Mouse (Mus musculus): ENCODE data around the gene Atp2b2. TPM values are rescaled to one million over a fixed set of nuclear protein-coding genes. Genes with fewer than 3 reads are reported as not detected.
A peak's percentile ranks its signal among the peaks of the same experiment; 100 is the strongest.

Atp2b2 gene
- polyA plus RNA-seq, 1 experiment: 0.20 TPM

DNA sequence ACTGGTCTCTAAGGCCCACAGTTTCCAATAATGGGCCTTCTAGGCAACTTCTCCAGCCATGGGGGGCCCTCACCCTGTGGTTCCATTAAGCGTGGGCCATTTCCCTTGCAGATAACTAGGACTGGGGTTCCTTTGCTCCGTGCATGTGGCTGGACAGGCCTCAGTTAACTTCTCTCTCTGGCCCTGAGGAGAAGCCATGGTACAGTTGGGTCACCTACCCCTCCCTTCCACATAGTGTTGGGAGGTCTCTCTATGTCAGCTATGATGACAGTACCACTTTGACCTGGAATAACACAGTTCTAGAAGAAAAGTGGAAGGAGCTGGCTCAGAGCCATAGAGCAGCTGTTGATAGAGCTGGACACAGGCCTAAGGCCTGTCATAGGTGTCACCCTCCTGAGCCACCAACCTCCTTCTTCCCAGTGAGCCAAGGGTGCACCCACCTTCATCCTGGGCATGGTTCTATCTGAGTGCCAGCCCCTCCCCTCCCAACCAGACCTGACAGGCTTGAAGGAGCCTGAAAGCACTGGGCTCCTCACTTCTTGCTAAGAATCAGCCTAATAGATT, 185.0 kb downstream of the Atp2b2 start:
- DNase-seq (ENCODE audit: low read depth): no peak

DNA sequence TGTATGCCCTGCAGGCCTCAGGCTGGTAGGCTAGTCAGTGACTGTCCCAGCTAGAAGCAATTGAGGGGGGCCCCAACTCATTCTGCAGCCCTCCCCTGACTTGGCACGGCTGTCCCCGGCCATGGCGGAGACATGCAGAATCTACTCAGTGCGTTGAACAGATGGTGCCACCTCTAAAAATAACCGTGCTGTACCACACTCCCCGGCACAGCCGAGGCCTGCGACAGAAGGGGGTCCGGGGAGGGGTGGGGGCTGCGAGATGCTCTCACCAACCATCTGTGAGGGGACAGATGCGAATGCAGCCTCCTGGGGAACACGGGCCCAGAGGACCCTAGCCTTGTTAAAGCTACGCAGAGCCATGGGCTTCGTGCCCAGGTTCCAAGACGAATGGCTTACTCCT, 185.6 kb downstream of the Atp2b2 start:
- no peak for DNase-seq (ENCODE audit: low read depth)

DNA sequence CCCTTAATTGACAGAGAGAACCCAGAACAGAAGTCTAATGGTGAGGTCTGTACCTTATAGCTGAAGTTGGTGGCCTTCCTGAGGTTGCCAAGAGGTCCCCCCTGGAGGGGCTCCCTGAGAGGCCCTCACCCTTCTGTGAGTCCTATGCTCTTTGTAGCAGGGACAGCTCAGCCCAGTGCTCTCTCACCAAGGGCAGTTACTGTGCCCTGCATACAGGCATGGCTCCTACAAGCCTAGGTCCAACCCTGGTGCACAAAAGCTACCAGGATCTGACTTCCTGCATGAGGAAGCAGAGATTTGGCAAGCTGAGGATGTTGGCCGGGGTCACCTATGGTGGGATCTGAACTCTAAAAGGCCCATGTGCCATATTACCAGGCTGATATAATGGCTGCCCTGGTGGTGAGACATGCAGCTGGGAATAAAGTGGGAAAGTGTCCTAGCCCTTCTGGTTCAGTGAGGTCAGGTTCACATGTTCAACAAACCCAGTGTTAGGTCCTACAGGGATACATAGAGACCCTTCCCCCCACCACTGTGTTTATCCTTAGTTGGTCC, 186.2 kb downstream of the Atp2b2 start:
- no peak for DNase-seq (ENCODE audit: low read depth)

DNA sequence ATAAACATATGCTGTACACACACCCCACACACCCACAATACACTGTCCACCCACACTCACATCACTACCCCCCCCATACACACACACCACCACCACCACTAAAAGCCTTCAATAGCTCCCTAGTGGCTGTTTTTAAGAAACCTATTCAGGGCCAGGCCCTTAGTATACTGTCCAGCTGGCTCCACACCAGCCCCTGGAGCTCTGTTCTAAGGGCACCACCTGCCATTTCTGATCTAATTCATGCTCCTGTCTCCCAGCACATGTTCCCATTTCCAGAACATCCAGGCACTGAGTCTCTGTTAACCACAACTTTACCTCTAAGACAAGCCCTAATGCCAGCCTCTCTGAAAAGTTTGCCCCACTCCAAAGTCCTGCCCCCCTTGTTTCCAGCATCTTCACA, 186.8 kb downstream of the Atp2b2 start:
- DNase-seq (ENCODE audit: low read depth): no peak

DNA sequence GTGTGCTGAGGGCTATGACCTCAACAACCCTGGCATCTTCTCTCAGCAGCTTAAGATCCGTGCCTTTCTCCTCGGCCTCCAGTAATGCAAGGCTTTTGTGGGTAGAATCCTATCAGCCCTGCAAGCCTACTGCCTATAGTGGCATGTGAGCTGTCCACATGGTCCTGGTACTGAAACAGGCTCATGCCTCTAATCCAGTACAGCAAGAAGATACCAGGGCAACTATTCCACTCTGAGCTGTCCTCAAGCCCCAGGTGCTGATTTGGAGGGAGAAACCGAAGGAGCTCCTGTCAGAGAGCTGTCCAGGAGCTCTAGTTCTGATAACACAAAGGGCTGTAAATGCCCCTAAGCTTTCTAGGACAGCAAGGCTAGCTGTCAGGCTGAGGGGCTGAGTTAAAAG, 190.1 kb downstream of the Atp2b2 start:
- DNase-seq (ENCODE audit: low read depth): peak; percentile 2

DNA sequence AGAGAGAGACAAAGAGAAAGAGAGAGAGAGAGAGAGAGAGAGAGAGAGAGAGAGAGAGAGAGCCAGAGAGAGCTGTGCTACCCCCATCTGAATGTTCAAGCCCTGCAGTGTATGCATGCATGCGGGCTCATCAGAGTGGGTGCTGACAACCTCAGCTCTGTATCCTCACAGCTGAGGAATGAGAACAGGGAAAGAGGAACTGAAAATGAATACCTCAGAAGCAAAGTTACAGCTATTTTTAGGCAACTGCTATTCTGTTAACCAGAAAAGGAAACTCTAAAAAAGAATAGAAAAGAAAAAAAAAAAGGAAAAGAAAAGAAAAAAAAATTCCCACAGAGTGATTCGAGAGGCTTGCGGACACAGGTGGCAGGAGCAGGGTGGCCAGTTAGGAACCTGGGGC, 192.6 kb downstream of the Atp2b2 start:
- DNase-seq (ENCODE audit: low read depth): no peak

DNA sequence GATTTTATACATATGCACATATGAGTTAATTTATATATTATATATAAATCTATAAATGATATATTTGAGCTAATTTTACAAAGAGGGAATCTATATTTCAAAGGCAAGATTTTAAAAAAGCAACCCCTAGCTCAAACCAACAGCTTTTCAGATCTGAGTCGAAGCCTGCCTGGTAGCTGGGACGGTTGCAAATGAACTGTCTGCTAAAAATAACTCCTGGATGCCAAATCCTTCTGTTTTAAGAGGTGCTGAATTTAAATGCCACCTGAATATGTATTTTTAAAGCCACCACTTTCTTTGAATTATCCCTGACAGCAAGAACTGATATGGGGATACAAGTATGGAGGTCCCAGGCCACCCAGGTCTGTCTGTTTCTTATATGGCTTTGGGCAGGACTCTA, 193.8 kb downstream of the Atp2b2 start:
- no peak for DNase-seq (ENCODE audit: low read depth)

DNA sequence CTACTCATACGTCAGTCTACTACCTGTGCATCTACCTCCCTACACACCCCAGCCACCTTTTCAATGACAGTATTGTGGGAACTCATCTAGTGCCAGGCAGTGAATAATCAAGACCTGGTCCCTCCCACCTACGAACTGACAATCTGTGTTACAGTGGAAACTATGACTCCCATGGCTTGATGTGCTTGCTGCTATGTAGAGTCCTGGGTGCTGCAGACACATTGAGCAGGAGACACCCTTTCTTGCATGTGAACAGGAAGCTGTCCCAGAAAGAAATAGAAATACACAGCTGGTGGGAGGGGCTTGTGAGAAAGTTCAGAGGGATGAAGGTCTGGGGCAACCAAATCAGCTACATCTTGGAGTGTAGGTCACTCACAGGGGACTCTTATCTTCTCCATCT, 195.3 kb downstream of the Atp2b2 start:
- DNase-seq (ENCODE audit: low read depth): no peak

DNA sequence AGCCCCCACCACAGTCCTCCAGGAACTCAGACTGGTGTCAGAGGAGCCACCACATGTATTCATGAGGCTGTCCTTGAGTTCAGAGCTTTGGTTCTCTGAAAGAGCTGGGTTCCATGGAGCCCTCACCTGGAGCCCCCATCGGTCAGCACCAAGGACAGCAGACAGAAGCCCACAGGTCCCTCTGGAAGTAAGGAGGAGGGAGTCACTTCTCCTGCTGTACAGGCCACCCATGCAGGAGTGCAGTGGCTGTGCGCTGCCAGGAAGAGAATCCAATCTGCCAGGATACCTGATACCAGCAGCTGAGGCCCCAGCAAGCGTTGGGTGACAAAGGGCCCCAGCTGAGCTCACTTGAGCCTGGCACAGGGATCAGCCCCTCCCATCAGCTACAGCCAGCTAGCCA, 199.2 kb downstream of the Atp2b2 start:
- DNase-seq (ENCODE audit: low read depth): no peak

DNA sequence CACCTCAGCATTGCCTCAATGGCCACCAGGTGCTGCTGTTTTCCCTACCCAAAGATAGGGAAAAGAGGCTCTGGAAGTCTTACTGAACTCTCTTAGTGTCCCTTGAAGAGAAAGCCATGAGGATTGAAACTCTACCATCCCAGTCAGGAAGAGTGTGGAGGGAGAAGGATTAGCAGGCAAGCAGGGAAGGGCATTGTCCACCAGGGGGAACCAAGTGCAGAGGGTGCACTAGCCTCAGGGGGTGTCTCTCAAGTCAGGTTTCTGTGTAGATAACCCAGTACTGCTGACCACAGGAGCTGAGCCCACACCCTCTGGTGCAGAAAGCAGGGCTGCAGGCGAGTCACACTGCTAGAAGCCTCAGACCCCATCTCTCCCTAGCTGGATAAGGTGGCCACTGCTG, 203.9 kb downstream of the Atp2b2 start:
- no peak for DNase-seq (ENCODE audit: low read depth)

DNA sequence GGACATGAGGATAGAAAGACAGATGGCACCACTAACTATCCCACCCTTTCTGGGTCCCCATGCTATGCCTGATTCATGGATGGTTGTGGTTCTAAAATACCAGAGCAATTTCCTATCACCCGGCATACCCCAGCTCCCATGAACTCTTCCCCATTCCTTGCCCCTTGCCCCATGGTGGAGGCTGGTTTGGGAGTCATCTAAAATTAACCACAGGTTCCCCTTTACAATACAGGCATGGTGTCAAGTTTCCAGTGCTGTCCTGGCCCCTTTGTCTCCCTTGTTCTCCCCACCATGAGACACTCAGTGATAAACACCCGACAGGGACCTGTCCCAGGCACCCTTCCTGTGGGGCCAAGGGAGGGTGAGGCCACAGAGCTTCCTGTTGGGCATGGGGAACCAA, 204.7 kb downstream of the Atp2b2 start:
- no peak for DNase-seq (ENCODE audit: low read depth)

DNA sequence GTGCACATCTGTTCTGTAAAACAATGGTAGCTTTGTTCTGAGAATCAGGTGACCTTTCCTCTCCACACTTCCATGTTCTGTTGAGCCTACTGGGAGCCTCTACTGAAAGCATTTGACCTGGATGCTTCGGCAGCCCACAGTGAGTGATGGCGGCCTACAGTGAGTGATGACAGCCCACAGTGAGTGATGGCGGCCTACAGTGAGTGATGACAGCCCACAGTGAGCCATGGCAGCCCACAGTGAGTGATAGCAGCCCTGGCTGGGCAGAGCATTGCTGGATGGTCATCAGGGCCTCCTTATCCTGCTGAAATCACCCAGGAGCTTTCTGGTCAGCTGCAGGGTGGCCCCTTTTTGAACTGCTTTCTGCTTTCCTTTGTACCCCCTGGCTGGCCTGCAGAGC, 205.9 kb downstream of the Atp2b2 start:
- DNase-seq (ENCODE audit: low read depth): no peak

DNA sequence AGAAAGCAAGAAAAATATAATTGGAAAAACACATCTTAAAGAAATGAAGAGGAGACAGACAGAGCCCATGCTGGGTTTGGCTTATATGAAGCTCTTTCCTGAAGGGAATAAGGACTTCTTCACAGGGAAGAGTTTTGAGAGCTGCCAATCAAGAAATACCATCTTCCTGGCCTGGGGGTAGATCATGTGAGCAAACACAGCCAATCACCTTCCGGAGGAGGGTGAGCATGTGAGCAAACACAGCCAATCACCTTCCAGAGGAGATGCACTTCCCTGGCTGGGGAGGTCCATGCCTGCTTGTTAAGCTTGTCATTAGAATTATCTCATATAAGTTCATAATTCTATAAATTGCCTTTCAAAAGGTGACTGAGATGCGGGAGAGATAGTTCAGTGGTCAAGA, 211.9 kb downstream of the Atp2b2 start:
- no peak for DNase-seq (ENCODE audit: low read depth)

DNA sequence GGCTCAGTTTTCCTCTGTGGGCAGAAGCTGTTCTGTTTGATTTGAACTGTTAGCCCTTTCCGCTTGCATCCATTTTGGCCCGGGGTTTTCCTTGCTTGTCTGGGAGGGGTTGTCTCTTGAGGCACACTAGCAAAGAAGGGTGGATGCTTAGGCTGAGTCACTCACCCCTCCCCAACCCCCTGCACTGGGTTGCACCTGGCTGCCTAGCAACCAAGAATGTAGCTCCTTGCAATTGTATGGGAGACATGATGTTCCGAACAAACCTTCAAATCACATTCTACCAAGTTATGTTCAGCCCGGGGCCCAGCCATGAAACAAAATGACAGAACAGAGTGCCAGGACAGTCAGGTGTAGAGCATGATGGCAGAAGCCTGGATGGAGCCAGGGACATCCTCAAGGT, 215.1 kb downstream of the Atp2b2 start:
- DNase-seq (ENCODE audit: low read depth): no peak

DNA sequence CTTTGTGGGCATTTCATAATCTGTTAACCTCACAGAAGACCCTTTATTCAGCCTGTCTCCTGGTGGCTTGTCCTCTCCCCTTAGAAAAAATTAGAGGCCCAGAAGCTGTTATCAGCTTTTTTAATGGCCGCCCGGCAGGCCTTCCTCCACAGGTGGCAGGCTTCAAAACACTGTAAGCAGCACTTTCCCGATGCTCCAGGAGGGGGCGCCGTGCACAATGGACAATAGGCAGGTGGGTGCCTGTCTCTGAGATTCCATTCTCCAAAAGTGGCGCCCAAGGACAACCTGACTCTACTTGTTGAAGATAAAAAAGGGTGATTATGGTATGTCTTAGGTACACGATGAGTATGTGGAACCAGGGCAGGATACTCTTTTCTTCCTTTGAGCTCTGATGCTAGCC, 220.0 kb downstream of the Atp2b2 start:
- no peak for DNase-seq (ENCODE audit: low read depth)

DNA sequence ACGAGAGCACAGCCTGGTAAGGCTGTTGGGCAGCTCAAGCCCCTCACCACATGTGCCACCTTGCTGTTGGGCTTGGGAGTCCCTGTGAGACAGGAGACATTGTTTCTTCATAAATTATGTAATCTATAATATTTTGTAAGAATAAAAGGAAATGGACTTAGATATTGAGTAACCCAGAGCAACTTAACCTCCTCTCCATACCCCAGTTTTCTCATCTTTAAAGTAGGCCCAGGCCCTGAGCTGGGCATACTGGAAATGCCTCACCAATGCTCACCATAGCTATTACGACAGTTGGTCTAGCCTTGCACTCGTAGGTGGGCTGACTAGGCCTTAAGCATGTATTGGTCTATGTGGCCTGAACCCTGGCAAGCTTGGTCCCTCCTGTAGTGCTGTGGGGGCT, 225.7 kb downstream of the Atp2b2 start:
- no peak for DNase-seq (ENCODE audit: low read depth)

DNA sequence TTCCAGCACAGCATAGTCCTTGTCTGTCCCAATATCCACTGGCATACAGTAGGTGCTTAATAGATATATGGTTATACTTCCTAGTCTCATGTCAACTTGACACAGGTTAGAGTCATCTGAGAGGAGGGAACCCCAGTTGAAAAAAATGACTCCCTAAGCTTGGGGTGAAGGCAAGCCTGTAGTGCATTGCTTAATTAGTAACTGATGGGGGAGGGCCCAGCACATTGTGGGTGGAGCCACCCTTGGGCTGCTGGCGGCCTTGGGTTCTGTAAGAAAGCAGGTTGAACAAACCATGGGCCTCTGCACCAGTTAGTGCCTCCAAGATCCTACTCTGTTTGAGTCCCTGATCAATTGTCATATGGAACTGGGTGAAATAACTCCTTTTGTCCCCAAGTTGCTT, 231.0 kb downstream of the Atp2b2 start:
- DNase-seq (ENCODE audit: low read depth): no peak

DNA sequence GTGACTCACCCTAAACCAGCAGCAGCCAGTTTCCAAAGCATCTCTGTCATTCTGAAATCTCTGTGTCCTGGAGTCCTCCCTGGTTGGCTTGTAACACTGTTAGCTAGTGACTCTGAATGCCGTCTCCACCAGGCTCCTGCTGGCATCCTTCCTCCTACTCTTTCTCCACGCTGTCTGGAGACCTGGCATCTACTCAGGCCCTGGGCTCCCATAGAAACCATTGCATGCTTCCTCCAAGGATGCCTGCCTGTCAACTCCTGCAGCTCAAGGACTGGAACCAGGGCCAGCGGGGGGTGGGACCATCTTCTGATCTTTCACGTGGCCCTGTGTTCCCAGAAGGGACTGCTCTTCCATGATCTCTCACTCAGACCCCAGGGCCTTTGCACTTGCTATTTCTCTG, 231.7 kb downstream of the Atp2b2 start:
- no peak for DNase-seq (ENCODE audit: low read depth)

DNA sequence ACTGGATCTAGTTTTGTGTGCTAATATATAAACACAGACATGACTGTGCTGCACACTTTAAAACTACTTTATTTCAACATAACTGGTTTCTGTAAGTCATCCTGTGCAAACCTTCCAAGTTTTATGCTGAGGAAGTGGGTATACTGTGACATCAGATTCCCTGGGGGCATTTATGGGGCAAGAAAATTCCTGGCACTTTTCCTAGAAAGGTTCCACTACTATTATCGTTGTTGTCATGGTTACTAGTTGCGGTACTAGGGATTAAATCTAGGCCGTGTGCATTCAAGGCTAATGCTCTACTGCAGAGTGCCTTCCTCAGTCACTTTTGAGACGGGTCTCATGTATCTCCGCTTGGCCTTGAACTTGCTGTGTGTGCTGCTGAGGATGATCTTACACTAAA, 236.2 kb downstream of the Atp2b2 start:
- peak; percentile 12 for DNase-seq (ENCODE audit: low read depth)

DNA sequence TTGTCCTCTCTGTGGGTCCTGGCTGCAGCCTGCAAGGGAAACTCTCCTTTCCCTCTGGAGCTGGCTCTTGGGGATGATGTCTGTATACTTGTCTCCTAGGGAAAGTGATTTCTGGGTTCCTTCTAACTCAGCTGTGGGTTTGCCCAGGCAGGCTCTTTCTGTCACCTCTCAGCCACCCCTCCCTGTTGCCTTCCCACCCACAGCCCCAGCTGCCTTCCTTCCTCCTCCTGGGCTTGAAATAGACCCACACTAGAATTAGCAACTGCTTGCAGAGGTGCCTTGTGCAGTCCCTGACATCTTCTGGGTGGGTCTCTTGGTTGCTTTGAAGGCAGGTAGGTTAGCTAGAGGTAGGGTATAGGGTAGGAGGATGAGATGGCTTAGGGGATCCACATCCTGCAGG, 241.2 kb downstream of the Atp2b2 start:
- no peak for DNase-seq (ENCODE audit: low read depth)

DNA sequence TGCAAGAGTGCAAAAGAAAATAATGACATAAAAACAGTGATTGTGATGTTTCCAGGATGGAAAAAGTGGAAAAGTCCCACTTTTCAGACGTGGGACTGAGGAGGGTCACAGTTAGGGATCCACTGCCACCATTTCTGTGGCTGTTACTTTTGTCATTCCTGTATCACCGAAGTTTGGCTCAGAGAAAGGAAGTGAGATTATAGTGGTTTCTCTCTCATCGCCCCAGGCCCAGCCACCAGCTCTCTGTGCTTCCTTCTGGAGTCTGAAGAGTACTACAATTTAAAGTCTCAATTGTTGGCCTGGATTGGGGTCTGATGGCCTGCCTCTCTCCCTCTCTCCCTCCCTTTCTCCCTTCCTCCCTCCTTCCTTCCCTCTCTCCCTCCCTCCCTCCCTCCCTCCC, 242.5 kb downstream of the Atp2b2 start:
- no peak for DNase-seq (ENCODE audit: low read depth)

DNA sequence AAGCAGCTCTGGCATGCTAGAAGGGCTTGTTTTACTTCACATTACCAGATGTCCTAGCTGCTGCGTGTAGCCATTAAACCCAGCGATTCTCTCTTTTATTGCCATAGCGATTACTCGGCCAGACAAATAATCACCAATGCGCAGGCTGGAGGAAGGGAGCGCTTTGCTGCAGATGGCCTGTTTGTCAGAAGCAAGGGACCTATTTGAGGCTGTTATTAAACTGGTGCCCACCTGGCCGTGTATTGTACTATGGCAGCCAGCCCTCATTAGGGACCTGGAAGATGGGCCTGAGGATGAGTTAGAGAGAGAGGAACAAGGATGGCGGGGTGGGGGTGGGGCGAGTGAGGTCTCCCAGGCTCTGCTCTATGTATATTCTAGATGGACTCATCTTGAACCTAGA, 243.1 kb downstream of the Atp2b2 start:
- DNase-seq (ENCODE audit: low read depth): no peak

DNA sequence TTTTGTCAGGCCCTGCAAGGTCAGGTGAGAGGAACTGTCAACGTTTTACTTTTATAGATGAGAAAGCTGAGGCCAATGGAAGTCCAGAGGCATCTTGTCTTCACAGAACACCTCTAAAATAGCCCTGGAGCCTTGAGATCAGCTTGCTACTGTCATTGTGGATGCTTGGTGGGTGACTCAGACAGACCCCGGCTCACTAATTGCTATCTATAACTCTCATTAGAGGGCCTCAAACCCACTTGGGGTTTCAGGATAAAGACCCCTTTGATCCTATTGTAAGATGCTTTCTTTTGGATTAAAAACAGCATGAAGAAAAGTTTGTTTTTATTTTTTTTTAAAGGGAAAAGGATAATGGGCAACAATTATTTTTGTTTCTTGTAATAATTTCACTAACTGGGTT, 243.5 kb downstream of the Atp2b2 start:
- DNase-seq (ENCODE audit: low read depth): no peak

DNA sequence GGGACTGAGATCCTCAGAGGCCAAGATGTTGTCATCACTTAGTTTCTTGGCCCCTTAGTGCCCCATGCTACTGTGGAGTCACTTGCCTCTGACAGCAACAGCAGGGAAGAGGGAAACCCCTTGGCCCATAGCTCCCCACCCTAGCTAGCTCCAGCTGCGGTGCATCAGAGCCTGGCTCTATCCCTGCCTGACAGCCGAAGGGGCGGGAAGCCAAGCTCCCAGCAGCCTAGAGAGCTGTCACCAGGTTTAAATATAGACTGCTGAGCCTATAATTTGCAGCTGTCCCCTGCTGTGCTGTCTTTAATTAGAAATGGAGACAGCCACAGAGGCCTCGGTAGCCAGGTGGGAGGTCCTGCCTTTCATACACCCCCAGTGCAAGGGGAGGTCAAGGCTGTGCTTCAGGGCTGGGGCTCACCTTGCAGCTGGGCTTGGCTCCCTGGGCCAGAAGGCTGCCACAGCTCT, 247.1 kb downstream of the Atp2b2 start:
- no peak for DNase-seq (ENCODE audit: low read depth)
